19 mouse cellular contexts compared by ENCODE assay signal in the genomic region with DNA sequence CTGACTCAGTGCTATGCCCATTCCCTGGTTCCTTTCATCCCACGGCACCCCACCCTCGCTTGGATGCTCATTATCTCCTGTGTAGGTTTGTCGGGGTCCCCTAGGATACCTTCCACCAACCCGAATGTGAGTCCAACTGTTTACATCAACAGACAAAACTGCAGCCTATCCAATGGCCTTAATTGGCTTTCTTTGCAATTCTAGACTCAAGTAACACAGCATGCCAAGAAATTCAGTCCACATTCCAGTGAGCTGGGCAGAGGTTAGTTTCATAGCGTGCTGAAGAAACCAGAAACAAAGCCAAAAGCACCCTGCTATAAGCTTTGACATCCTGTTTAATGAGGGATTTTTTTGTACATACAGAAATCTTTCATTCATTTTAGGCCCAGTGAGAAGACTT. TPM values are rescaled to one million over a fixed set of nuclear protein-coding genes. Genes with fewer than 3 reads are reported as not detected.
DNase-seq lines count a peak whose midpoint lies in the region; ATAC-seq and TF ChIP-seq lines count a peak whose summit lies in the region.
"Had no signal": no experiment of that assay in that cellular context is flagged by ENCODE, and none has a peak within 500 bp of the region (broad histone marks: within the 10 kb centered on the region; RNA-seq: fewer than 3 reads in every experiment).

No protein-coding gene starts in this region.

- H3K9me3 ChIP-seq in heart, embryonic 10.5 days = 0 out of 2 replicates have a peak, but pooled peaks cover 12% of the 10 kb centered on the region
- peaks cover 8% of the 10 kb centered on the region; the same call in 1 of the 2 replicates for H3K9me3 ChIP-seq in kidney, postnatal 0 days (replicated peaks; ENCODE audit: low read length)
- H3K9me3 ChIP-seq: forebrain, embryonic 15.5 days; liver, embryonic 13.5 days had no signal

- H3K36me3 ChIP-seq in heart, embryonic 10.5 days = peaks cover 29% of the 10 kb centered on the region
- H3K36me3 ChIP-seq in kidney, postnatal 0 days (ENCODE audit: insufficient read depth, low read length) = peaks cover 5% of the 10 kb centered on the region; the same call in 1 of the 2 replicates
- H3K36me3 ChIP-seq: forebrain, embryonic 15.5 days; midbrain, embryonic 15.5 days had no signal

- H3K27ac ChIP-seq in heart, embryonic 10.5 days = no peak overlapping the region
- no peak overlapping the region for H3K27ac ChIP-seq in kidney, postnatal 0 days
- H3K27ac ChIP-seq in brown adipose tissue, adult 24 weeks (replicated peaks; ENCODE audit: low read depth, low read length) = peak overlapping the region; percentile 96
- H3K27ac ChIP-seq: forebrain, embryonic 15.5 days; liver, embryonic 13.5 days; midbrain, embryonic 15.5 days had no signal

- WGBS in heart, embryonic 10.5 days = 85% methylated on average over 5 of the region's 5 CpGs
- 62% methylated on average over 5 of the region's 5 CpGs for WGBS in kidney, postnatal 0 days

- H3K4me1 ChIP-seq in heart, embryonic 10.5 days = peaks cover 25% of the 10 kb centered on the region
- H3K4me1 ChIP-seq in kidney, postnatal 0 days (replicated peaks; ENCODE audit: insufficient read depth, low read length) = no peaks in the 10 kb centered on the region
- H3K4me1 ChIP-seq in brown adipose tissue, adult 24 weeks (ENCODE audit: control insufficient read depth, insufficient read depth, insufficient read length, low read length) = peaks cover 18% of the 10 kb centered on the region
- H3K4me1 ChIP-seq: liver, embryonic 13.5 days; midbrain, embryonic 15.5 days had no signal

- no peak overlapping the region for H3K4me2 ChIP-seq in kidney, postnatal 0 days (ENCODE audit: low read length)
- H3K4me2 ChIP-seq: forebrain, embryonic 15.5 days; liver, embryonic 13.5 days; midbrain, embryonic 15.5 days had no signal

- no peak overlapping the region for H3K4me3 ChIP-seq in heart, embryonic 10.5 days
- no peak overlapping the region for H3K4me3 ChIP-seq in kidney, postnatal 0 days (replicated peaks; ENCODE audit: low read depth, low read length)
- H3K4me3 ChIP-seq in brown adipose tissue, adult 24 weeks (ENCODE audit: insufficient read depth, low read depth, low read length) = no peak overlapping the region
- H3K4me3 ChIP-seq: forebrain, embryonic 15.5 days; layer of hippocampus, adult 2 months; liver, embryonic 13.5 days; midbrain, embryonic 15.5 days had no signal

- no peak for TF ChIP-seq CTCF in kidney, postnatal 0 days (IDR thresholded peaks at IDR 0.05; ENCODE audit: low read depth)

- DNase-seq in heart, adult 11 months = peak; percentile 78
- DNase-seq in heart, embryonic 10.5 days (ENCODE audit: low spot score) = no peak
- DNase-seq in kidney, postnatal 0 days (ENCODE audit: low spot score) = peak; percentile 26
- DNase-seq in kidney, adult 8-10 months = no peak
- DNase-seq in 3T3-L1 (ENCODE audit: low read depth, low spot score) = peak; percentile 20
- no peak for DNase-seq in embryo, embryonic 10 days (ENCODE audit: low spot score)
- DNase-seq: adrenal gland, postnatal 25 days; B cell, adult 2 months; cerebellum, adult 8-10 months; left cerebral cortex, postnatal 4 days; liver, embryonic 13.5 days; thymus, adult 2 months had no signal

- no peak for ATAC-seq in kidney, postnatal 0 days (replicated peaks; ENCODE audit: low FRiP score, low read depth)
- ATAC-seq in megakaryocyte-erythroid progenitor cell, adult 5-6 weeks (replicated peaks; ENCODE audit: low FRiP score, low TSS enrichment, poor library complexity, severe bottlenecking) = no peak
- ATAC-seq: activated CD4-positive, CD25-positive, alpha-beta regulatory T cell, adult 4 months; forebrain, embryonic 15.5 days; midbrain, embryonic 15.5 days; Patski had no signal

- H3K9ac ChIP-seq in kidney, postnatal 0 days (ENCODE audit: low read depth, low read length) = no peak overlapping the region
- H3K9ac ChIP-seq: forebrain, embryonic 15.5 days; liver, embryonic 13.5 days; midbrain, embryonic 15.5 days had no signal

- H3K27me3 ChIP-seq in heart, embryonic 10.5 days (ENCODE audit: insufficient read depth, poor library complexity, severe bottlenecking) = no peaks in the 10 kb centered on the region
- no peaks in the 10 kb centered on the region for H3K27me3 ChIP-seq in kidney, postnatal 0 days (ENCODE audit: insufficient read depth, low read length)
- H3K27me3 ChIP-seq: forebrain, embryonic 15.5 days; liver, embryonic 13.5 days; midbrain, embryonic 15.5 days; Patski had no signal

RNA-seq across cellular contexts. Expression of a gene that starts 22.4 kb away (rescaled TPM):
- polyA plus RNA-seq in heart, embryonic 10.5 days (2016; fragmentation: Nextera tagmentation; extraction: Ambion mirVana) = 8.7 and 11.3 TPM in 2 replicates
- 8.3 and 9.6 TPM in 2 replicates for polyA plus RNA-seq in kidney, postnatal 0 days (2015; fragmentation: Nextera tagmentation; extraction: Ambion mirVana)
- 90.6 and 104 TPM in 2 replicates for polyA plus RNA-seq in brown adipose tissue, adult 24 weeks (2012; ENCODE audit: insufficient read depth, insufficient read length, missing spikeins)
- 3.4 and 5.9 TPM in 2 replicates for total RNA-seq in megakaryocyte-erythroid progenitor cell, adult 5-6 weeks (2014; fragmentation: Nextera tagmentation)
- 5.0 and 8.9 TPM in 2 replicates for total RNA-seq in megakaryocyte-erythroid progenitor cell, adult 5-6 weeks (2017)

RNA-seq across cellular contexts. Expression of a gene that starts 45.8 kb away (rescaled TPM):
- polyA plus RNA-seq in heart, embryonic 10.5 days (2016; fragmentation: Nextera tagmentation; extraction: Ambion mirVana) = 339 and 374 TPM in 2 replicates
- polyA plus RNA-seq in kidney, postnatal 0 days (2015; fragmentation: Nextera tagmentation; extraction: Ambion mirVana) = 326 and 345 TPM in 2 replicates
- polyA plus RNA-seq in brown adipose tissue, adult 24 weeks (2012; ENCODE audit: insufficient read depth, insufficient read length, missing spikeins) = 163 and 187 TPM in 2 replicates
- total RNA-seq in megakaryocyte-erythroid progenitor cell, adult 5-6 weeks (2014; fragmentation: Nextera tagmentation) = 281 and 293 TPM in 2 replicates
- 83.3 and 144 TPM in 2 replicates for total RNA-seq in megakaryocyte-erythroid progenitor cell, adult 5-6 weeks (2017)

Comparison
In these comparisons a context has a peak if more than half of its experiments do, and no peak if none do; other contexts are left out.
1. DNase-seq: peak in heart, adult 11 months (single experiment), kidney, postnatal 0 days (single experiment) and 3T3-L1 (single experiment); none in heart, embryonic 10.5 days (single experiment), kidney, adult 8-10 months (0 of 2) and embryo, embryonic 10 days (single experiment).